Mouse (Mus musculus): ENCODE results near the gene Cmtm7. TPM values are rescaled to one million over a fixed set of nuclear protein-coding genes. Genes with fewer than 3 reads are reported as not detected.

The Cmtm7 gene
- total and polyA plus RNA-seq, 3 experiments, result 76.1 to 233 (median 196) TPM

DNA sequence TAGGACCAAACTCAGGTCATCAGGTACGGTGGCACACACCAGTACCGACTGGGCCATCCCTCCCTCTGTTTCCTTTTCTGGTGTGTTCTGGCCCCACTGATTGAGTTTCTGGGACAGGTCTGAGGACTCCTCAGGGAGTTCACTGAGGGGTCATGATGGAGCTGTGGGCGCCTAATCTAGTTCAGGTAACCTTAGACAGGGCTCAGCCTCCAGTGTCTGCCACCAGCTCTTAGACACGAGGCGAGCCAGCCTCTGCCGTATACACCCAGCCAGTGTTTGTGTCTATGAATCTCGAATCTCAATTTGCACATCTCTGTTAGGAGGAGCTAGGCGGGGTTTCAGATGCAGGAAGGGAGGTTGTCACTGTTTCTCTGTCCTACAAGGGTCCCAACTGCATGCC, 8.3 kb upstream of the Cmtm7 start:
- DNase-seq (ENCODE audit: low spot score) (no peak), ATAC-seq (ENCODE audit: extremely low read depth, insufficient number of reproducible peaks, low FRiP score, poor library complexity, severe bottlenecking) (no peak)
- TF ChIP-seq GATA1 (IDR thresholded peaks at IDR 0.05; ENCODE audit: borderline replicate concordance, low read length) (no peak), CTCF (IDR thresholded peaks at IDR 0.05; ENCODE audit: low read depth, low read length) (no peak), TAL1 (conservative IDR thresholded peaks at IDR 0.05; ENCODE audit: low read depth, low read length) (no peak), POLR2AphosphoS5 (IDR thresholded peaks at IDR 0.05; ENCODE audit: insufficient replicate concordance, low read depth, low read length) (no peak), GATA2 (IDR thresholded peaks at IDR 0.05; ENCODE audit: borderline replicate concordance, low read depth, low read length) (no peak)
- H3K4me1 ChIP-seq (ENCODE audit: insufficient read depth, low read depth, low read length), result peaks cover 65% of the 10 kb centered on the region
- H3K9me3 ChIP-seq (replicated peaks), result peaks cover 9% of the 10 kb centered on the region; the same call in 1 of the 2 replicates
- no peak overlapping the region for H3K4me3 ChIP-seq (ENCODE audit: low read depth, low read length)
- H3K27me3 ChIP-seq (ENCODE audit: insufficient read depth, low read length), result no peaks in the 10 kb centered on the region
- peaks cover 2% of the 10 kb centered on the region for H3K36me3 ChIP-seq (replicated peaks)

DNA sequence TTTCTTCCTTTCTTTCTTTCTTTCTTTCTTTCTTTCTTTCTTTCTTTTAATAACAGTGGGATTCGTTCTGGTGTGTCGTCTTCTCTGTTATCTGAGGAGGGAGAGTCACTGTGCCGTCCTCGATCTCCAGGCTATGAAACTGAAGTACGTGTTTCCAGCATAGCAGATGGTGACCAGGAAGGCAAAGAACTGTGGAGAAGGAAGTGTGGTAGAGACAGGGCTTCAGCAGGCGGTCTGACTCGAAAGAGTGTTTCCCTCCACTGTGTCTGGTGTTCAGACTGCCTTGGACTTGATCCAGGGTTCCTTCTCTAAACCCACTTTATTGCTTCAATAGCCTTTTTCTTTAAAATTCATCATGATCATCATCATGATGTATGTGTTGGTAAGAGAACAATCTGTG, 7.9 kb upstream of the Cmtm7 start:
- no peaks in the 10 kb centered on the region for H3K27me3 ChIP-seq (ENCODE audit: insufficient read depth, low read length)
- peaks cover 9% of the 10 kb centered on the region; the same call in 1 of the 2 replicates for H3K9me3 ChIP-seq (replicated peaks)
- peaks cover 69% of the 10 kb centered on the region for H3K4me1 ChIP-seq (ENCODE audit: insufficient read depth, low read depth, low read length)
- DNase-seq (ENCODE audit: low spot score) (no peak), ATAC-seq (ENCODE audit: extremely low read depth, insufficient number of reproducible peaks, low FRiP score, poor library complexity, severe bottlenecking) (no peak)
- peaks cover 2% of the 10 kb centered on the region for H3K36me3 ChIP-seq (replicated peaks)
- no peak overlapping the region for H3K4me3 ChIP-seq (ENCODE audit: low read depth, low read length)
- TF ChIP-seq CTCF (IDR thresholded peaks at IDR 0.05; ENCODE audit: low read depth, low read length), result no peak
- no peak for TF ChIP-seq GATA1 (IDR thresholded peaks at IDR 0.05; ENCODE audit: borderline replicate concordance, low read length)
- no peak for TF ChIP-seq GATA2 (IDR thresholded peaks at IDR 0.05; ENCODE audit: borderline replicate concordance, low read depth, low read length)

- TF ChIP-seq CTCF (IDR thresholded peaks at IDR 0.05; ENCODE audit: low read depth, low read length), result no peak
- peaks cover 2% of the 10 kb centered on the region for H3K36me3 ChIP-seq (replicated peaks)
- H3K9me3 ChIP-seq (replicated peaks), result peaks cover 9% of the 10 kb centered on the region; the same call in 1 of the 2 replicates
- peak; percentile 77 for ATAC-seq (ENCODE audit: extremely low read depth, insufficient number of reproducible peaks, low FRiP score, poor library complexity, severe bottlenecking)
- H3K27me3 ChIP-seq (ENCODE audit: insufficient read depth, low read length), result no peaks in the 10 kb centered on the region
- peak overlapping the region; percentile 23; the same call in 1 of the 2 replicates for H3K4me3 ChIP-seq (ENCODE audit: low read depth, low read length)
- peaks cover 66% of the 10 kb centered on the region for H3K4me1 ChIP-seq (ENCODE audit: insufficient read depth, low read depth, low read length)
- DNase-seq (ENCODE audit: low spot score), result peak; percentile 19
These were observed 7.0 kb upstream of the Cmtm7 start for GRCm38 (mm10) chr9:114788697-114789096.

DNA sequence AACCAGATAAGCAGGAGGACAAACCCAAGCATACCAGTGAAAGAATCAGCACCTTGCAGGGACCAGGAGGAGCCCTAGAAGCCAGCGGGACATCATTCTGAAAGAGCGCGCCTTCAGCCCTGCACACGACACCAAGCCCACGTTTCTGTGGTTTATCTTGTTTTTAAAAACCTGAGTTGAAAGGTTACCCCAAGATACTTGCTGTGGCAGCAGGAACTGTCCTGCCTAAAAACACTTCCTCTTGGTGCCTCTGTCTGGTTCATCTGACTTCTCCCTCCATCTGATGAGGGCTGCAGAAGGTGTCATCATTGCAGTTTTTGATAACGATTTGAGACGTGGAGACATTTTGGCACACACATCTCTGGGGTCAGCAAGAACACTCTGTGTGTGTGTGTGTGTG, 6.1 kb upstream of the Cmtm7 start:
- Histone ChIP-seq H3K4me3 (ENCODE audit: low read depth, low read length) (no peak overlapping the region), H3K9me3 (replicated peaks) (peaks cover 9% of the 10 kb centered on the region; the same call in 1 of the 2 replicates), H3K4me1 (ENCODE audit: insufficient read depth, low read depth, low read length) (peaks cover 71% of the 10 kb centered on the region), H3K27me3 (ENCODE audit: insufficient read depth, low read length) (no peaks in the 10 kb centered on the region), H3K36me3 (replicated peaks) (peaks cover 2% of the 10 kb centered on the region)
- DNase-seq (ENCODE audit: low spot score) (no peak), ATAC-seq (ENCODE audit: extremely low read depth, insufficient number of reproducible peaks, low FRiP score, poor library complexity, severe bottlenecking) (peak; percentile 75)
- TF ChIP-seq GATA1 (IDR thresholded peaks at IDR 0.05; ENCODE audit: borderline replicate concordance, low read length), result no peak
- TF ChIP-seq CTCF (IDR thresholded peaks at IDR 0.05; ENCODE audit: low read depth, low read length), result no peak
- no peak for TF ChIP-seq GATA2 (IDR thresholded peaks at IDR 0.05; ENCODE audit: borderline replicate concordance, low read depth, low read length)
- TF ChIP-seq TAL1 (conservative IDR thresholded peaks at IDR 0.05; ENCODE audit: low read depth, low read length), result no peak; the same call in 1 of the 2 replicates
- no peak for TF ChIP-seq POLR2AphosphoS5 (IDR thresholded peaks at IDR 0.05; ENCODE audit: insufficient replicate concordance, low read depth, low read length)

DNA sequence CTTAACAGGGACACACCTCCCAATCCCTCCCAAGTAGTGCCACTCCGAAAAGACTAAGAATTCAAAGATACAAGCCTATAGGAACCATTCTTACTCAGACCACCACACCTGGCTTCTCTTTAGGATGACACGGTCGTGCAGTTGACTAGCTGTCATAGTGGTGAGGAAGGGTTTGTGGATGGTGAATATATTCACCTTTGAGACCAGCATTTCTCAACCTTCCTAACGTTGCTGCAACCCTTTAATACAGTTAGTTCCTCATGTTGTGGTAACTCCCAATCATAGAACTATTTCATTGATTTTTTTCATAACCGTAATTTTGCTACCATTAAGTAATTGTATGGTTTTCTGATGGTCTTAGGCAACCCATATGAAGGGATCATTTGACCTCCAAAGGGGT, 5.5 kb upstream of the Cmtm7 start:
- H3K4me3 ChIP-seq (ENCODE audit: low read depth, low read length), result no peak overlapping the region
- ATAC-seq (ENCODE audit: extremely low read depth, insufficient number of reproducible peaks, low FRiP score, poor library complexity, severe bottlenecking), result no peak

DNA sequence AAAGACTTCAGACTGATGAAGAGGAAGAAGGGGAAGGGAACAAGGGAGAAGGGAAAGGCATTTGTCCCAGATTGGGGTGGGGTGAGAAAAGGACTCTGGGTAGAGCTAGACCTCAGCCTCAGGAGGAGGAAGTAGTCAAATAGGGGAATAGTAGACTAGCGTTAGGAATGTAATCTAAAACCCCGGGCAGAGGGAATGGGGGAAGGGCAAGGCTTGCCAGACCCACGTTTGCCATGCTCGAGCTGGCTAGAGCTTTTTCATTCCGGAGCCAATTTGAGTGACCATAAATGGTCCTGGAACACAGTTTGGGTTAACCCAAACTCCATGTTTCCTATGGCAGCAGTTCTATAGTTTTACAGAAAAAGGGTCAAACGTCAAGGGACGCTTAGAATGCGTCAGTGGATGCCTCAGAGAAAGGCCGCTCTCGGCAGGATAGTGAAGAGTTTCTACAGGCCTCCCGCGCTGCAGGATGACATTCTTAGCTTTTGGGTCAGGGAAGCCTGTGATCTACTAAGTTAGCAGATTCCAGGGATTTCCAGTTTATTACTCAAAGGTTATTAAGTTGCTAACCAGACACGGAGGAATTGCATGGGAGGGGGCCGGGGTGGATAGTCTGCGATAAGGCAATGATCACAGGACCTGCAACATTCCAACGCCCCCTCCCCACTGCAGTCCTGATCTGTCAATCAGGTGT, 3.9 kb upstream of the Cmtm7 start:
- ATAC-seq (ENCODE audit: extremely low read depth, insufficient number of reproducible peaks, low FRiP score, poor library complexity, severe bottlenecking), result no peak
- no peak for TF ChIP-seq TAL1 (conservative IDR thresholded peaks at IDR 0.05; ENCODE audit: low read depth, low read length)
- no peak for TF ChIP-seq CTCF (IDR thresholded peaks at IDR 0.05; ENCODE audit: low read depth, low read length)
- TF ChIP-seq GATA2 (IDR thresholded peaks at IDR 0.05; ENCODE audit: borderline replicate concordance, low read depth, low read length), result no peak
- no peak for TF ChIP-seq POLR2AphosphoS5 (IDR thresholded peaks at IDR 0.05; ENCODE audit: insufficient replicate concordance, low read depth, low read length)
- TF ChIP-seq GATA1 (IDR thresholded peaks at IDR 0.05; ENCODE audit: borderline replicate concordance, low read length), result no peak
- Histone ChIP-seq H3K9me3 (replicated peaks) (peaks cover 21% of the 10 kb centered on the region), H3K36me3 (replicated peaks) (peaks cover 8% of the 10 kb centered on the region), H3K27me3 (ENCODE audit: insufficient read depth, low read length) (no peaks in the 10 kb centered on the region), H3K4me3 (ENCODE audit: low read depth, low read length) (no peak overlapping the region), H3K4me1 (ENCODE audit: insufficient read depth, low read depth, low read length) (peaks cover 63% of the 10 kb centered on the region)
- DNase-seq (ENCODE audit: low spot score), result no peak

More for the DNA sequence above, 5.5 kb upstream of the Cmtm7 start:
- no peak for TF ChIP-seq GATA1 (IDR thresholded peaks at IDR 0.05; ENCODE audit: borderline replicate concordance, low read length)
- TF ChIP-seq POLR2AphosphoS5 (IDR thresholded peaks at IDR 0.05; ENCODE audit: insufficient replicate concordance, low read depth, low read length), result no peak
- no peak for TF ChIP-seq CTCF (IDR thresholded peaks at IDR 0.05; ENCODE audit: low read depth, low read length)
- TF ChIP-seq GATA2 (IDR thresholded peaks at IDR 0.05; ENCODE audit: borderline replicate concordance, low read depth, low read length), result no peak
- TF ChIP-seq TAL1 (conservative IDR thresholded peaks at IDR 0.05; ENCODE audit: low read depth, low read length), result no peak
- H3K4me1 ChIP-seq (ENCODE audit: insufficient read depth, low read depth, low read length), result peaks cover 71% of the 10 kb centered on the region
- H3K27me3 ChIP-seq (ENCODE audit: insufficient read depth, low read length), result no peaks in the 10 kb centered on the region
- H3K9me3 ChIP-seq (replicated peaks), result peaks cover 9% of the 10 kb centered on the region; the same call in 1 of the 2 replicates
- DNase-seq (ENCODE audit: low spot score), result no peak
- H3K36me3 ChIP-seq (replicated peaks), result peaks cover 2% of the 10 kb centered on the region
